Mouse (Mus musculus) cerebellum, adult 9-11 months (tissue): ENCODE results near the gene Map6.
"Not testable (repeated sequence)": the region's sequence is repeated elsewhere in the genome, so short reads cannot be mapped to it uniquely, and the experiment has no call there.

Source experiments
- DNase-seq: peaks from one replicate; pipeline ENCODE4 v3.0.0; 2022

Gene Map6

DNA sequence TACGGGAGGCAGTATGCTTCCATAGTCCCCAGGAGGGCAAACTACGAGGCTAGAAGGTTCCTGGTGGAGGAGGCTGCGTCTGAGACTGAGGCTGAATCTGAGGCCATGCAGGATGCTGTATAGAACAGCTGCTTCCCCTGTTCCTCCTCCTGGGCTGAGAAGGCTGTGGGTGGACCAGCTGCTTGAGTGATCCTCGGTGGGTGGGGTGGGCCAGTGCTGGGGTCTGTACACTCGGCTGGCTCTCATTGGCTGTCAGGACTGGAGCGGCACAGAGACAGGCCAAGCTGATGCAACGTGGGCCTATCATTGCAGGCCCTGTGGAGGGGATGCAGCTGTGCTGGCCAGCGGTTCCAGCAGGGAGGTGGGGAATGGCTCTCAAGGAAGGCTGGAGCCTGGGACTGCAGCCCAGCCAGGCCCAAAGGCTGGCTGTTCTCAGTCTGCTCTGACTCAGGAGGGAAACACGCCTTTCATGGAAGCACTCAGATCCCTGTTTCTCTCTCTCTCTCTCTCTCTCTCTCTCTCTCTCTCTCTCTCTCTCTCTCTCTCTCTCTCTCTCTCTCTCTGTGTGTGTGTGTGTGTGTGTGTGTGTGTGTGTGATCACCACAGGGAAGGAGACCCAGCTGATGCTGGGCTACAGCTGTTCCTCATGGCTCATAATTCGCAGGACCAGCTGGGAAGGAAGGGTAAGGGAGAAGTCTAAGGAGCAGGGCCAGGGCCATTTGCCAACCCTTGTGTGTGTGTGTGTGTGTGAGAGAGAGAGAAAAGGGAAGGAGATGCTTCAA is 93.0 kb downstream of the Map6 start:
- DNase-seq, result no peak

DNA sequence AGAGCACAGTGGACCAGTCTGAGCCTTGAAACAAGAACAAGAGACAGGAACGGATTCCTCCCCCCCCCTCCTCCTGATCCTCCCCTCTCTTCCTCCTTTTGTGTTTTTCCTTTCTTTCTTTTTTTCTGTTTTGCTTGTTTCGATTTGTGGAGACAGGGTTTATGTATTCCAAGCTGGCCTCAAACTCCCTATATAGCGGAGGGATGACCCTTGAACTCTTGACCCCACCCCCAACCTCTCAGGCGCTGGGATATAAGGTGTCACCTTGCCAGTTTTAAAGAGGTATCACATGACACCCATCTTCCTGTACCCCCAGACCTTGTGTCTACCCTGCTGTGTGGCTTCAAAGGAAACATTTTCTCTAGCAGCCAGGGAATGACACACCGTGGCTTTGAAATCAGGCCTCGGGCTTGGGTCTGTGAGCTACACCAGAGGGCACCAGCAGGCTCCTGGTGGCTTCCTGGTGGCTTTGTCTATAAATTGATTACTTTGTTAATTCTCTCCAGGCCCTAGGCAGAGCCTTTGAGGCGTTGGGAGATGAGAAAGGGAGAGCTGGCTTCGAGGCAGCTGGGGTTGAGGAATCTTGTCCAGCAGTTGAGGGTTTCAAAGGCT is 93.7 kb downstream of the Map6 start:
- DNase-seq, result no peak

DNA sequence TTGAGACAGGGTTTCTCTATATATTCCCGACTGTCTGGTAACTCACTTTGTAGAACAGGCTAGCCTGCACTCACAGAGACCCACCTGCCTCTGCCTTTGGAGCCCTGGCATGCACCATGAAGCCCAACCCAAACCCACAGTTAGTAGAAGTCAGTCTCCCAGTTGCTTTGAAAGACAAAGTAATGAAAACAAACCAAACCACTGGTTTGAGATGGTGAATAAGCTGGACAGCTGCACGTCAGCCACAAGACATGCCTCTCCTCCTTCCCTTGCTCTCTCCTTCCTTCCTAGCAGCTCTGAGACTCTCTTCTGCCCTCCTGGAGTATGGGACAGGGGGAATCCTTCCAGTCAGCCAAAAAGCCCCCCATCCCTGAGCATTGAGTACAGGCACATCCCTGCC is 94.9 kb downstream of the Map6 start:
- DNase-seq, result no peak

DNA sequence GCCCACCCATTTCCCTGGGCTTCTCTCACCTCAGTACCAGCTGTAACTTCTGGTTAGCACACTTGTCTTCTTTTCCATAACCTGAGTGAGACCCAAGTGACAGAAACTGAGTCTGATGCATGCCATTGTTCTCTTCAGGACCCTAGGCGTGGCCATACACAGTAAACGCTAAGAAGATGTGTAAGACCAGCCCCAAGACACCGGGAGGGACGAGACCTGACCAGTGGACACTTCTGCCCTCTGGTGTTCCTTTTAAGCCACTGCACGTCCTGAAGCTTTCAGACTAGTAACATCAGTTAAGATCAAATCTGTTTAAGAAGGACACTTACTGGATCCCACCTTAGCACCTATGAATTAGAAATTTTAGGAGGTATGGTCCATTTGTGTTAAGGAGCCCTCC is 97.8 kb downstream of the Map6 start:
- peak; percentile 56 for DNase-seq

DNA sequence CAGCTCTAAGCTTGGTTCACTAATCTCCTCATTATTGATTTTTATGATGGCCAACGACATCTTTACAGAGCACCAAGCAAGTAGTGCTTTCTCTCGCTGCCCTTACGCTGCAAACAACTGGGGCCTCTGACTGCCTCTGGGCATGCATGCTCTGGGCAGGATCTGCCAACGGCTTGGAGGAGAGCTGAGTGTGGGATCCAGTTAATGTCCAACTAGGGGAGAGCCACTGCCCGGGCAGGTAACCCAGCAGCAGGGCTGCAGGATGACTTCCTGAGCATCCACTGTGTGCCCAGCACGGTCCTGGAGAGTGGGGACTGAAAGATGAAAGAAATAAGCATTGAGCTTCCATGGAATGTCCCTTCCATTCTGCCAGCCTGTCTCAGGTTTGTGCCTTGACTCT is 99.5 kb downstream of the Map6 start:
- no peak for DNase-seq

DNA sequence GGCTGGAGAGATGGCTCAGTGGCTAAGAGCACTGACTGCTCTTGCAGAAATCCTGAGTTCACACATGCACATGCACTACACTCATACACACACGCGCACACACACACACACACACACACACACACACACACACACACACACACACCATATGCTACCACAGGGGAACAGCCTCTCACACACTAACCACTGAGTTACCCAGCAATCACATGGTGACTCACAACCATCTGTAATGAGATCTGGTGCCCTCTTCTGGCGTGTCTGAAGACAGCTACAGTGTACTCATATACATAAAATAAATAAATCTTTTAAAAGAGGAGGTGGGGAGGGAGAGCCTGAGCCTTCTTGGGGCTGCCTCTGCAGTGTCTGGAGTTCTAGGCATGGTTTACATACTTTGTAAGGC is 107.1 kb downstream of the Map6 start:
- not testable (repeated sequence) for DNase-seq

DNA sequence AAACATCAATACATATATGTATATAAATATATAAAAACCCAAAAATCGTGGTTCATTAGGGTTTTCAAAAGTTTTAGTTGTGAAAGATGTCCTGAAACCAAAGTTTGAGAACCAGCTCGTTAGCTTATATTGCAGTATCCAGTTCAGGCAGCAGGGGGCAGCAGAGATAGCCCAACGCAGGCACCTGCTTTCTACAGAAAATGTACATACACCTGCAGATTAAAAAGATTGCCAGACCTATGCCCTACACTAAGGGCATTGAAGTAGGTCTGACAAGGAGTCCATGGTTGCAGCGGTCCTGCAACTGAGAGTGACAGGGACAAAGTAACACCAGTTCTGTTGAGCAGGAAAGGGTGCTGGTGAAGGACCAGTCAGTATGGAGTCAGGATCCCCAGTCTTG is 108.2 kb downstream of the Map6 start:
- peak; percentile 63 for DNase-seq

DNA sequence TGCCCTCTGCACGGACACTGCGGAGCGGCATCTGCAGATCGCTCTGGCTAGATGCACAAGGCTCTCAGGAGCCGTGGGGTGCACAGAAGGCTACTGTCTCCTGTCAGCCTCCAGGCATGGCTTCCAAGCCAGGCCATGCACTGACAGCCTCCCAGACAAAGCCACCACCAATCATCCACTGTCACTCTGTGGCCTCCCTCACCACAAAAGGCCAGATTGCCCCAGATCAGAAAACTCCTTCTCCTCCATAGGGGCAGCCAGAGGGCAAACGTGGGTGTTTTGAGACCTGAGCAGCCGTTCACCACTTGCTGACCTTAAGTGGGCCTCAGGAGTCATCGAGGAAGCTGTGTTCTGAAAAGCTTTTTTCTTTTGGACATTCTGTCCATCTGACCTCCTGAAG is 111.6 kb downstream of the Map6 start:
- DNase-seq, result peak; percentile 42

DNA sequence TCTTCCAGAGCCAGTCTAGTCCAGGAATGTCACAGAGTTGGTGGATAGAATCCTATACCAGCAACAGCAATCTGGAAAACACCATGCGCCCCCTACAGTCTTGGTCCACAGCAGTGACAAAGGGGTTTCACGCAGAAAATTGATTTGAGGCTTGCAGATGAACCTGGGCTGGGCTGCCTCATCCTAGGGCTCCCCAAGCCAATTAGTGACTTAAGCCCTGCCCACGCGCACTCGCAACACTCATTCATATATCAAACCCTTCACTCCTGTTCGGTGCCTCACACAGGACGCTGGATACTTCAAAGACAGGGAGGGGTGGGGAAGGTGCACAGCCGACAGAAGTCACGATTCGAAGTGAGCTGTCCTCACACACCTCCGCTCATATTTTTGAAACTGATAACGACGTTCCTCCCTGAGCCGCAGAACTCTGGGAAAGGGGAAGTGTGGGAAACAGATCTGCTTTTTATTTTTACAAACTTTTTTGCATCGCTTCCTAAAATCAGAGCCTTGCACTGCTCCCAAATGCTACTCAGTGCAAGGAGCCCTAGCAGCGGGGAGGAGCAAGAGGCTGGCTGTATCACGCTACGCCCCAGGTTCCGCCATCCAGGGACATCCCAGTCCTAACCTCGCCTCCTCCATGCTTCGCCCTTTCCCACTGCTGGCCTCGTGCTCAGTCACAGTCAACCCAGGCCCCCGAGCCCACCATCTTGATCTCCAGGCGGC is 113.4 kb downstream of the Map6 start:
- peak; percentile 65 for DNase-seq

DNA sequence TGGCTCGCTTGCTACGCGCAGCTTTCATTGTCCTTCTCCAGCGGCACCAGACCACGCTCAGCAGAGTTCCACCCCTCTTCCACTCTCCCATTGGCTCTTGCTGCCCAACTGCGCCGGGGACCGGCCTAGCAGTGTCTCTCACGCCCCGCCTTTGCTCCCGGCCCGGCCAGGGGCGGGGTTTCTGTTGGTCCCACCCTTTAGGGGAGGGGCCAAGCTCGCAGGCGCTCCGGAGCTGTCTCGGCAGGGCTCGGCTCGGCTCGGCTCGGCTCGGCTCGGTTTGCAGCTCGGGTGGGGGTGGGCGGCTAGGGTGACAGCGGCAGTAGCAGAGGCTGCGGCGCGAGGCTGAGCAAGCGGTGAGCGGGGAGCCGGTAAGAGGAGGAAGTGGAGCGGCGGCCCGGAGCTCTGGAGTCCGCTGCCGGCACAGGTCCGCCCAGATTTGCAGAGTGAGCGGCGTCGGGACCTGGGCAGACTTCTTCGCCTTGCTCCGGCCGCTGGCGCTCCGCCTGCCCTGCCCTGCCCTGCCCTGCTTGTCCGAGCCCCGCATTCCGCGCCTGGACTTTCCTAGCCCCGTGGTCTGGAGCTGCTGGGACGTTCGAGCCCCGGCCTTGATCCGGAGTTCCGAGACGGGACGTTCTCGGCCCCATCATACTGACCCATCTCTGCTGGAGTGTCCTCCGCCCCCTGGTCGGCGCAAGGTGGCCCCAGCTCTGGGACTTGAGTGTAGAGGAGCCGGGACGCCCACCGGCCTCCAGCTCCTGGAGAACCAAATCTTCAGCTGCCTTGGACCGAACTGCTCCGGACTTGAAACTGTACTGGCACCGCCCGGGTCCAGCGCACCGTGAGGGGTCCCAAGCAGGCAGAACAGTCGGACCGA is 114.2 kb downstream of the Map6 start, which contains the start of gene Gdpd5:
Gene Gdpd5, plus strand, starts transcription at position 201 of the 874 bp plus-strand sequence.
- DNase-seq, result peak; percentile 98

DNA sequence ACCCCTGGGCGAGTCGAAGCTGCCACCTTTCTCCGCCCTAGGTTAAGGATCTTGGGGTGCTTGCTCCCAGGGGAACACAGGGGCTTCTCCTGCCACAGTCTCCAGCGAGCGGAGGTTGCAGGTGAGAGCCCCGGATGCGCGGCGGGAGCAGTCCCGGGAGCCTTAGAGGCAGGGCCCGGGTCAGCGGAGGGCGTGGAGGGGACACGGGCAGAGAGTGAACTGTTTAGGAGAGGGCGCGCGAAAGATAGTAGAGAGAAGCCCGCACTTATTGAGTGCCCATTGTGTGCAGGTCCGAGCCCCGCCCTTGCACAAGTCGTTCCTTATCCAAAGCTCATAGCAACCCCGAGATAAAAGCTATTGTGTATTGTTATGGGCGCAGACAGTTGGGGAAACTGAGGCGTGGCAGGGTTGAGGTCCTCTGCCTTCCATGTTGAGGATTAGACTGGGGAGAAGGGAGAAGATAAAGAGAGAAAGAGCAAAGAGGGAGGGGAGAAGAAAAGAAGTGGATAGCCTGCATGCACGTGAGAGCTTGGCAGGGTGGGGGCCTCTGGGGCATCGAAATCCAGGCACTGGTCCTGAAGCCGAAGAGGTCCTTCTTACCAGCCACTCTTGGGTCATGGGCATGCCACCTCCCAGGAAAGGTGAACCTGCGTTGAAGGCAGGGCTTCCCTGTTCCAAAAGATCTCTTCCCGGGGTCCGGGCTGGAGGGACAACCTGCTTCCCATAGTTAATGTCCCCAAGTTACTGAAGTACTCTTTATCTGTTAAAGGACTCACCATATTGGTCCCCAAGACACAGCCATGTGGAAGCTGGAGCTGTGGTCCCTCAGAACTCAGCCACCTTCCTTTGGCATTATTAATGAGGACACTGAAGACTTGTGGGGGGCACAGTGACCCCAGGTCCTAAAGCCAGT is 115.1 kb downstream of the Map6 start:
- DNase-seq, result peak; percentile 57

DNA sequence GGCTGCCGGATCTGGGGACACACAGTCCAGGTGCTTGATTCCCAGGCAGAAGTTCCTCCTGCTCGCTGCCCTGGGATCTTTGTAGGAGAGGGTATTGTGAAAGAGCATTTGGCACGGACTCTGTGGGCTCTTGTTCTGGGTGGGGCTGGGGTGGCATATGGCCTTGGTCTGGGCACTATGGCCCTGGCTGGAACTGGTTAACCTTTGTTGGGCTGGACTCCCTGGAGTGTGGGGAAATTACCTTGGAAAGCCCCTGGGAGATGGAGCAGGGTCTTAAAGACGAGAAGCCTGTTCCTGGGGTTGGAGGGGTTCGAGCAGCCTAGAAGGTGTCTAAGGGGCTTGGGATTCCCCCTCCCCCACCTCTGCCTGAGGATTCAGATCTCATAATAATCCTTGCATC is 116.0 kb downstream of the Map6 start:
- peak; percentile 68 for DNase-seq

DNA sequence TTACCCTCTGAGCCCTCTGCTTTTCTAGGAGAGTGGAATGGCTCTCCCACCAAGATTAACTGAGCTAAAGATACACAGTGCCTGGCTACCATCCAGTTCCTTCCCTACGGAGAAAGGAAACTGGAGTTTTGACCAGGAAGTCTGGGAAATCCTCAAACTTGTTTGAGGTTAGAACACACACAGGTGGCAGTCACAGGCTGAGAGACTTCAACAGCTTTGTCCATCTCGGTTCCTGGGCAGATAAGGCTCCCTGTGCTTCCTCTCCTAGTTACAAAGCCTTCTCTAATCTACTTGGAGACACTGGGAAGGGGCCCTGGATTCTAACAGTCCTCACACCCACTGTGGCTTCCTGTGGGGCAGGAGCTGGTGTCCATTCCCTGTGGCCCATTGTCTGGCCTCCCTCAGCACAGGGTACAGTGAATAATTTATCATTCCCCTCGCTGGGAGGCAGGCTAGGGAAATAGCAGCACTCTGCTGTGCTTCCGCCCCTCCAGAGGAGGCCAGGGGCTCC is 116.9 kb downstream of the Map6 start:
- DNase-seq, result peak; percentile 39

DNA sequence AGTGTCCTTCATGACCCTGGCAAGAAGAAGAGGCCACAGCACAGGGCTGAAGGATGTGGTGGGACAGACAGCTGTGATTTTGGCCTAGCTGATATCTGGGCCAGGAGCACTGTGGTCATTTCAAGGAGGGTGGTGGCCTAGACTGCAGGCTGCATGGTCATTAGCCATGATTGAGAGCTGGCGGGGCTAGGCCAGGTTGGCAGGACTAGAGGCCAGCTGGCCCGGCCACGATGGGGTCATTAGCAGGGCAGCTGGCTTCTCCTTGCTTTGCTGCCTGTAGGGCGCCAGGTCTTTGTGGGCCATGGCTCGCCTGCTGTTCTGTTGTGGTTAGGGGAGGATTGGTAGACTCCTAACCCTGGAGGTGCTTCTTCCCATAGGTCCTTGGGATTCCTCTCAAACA is 118.8 kb downstream of the Map6 start:
- DNase-seq, result peak; percentile 84
